Mouse (Mus musculus) embryo, embryonic 10.5 days (tissue): ENCODE measurements at regions not wholly inside any gene's neighbourhood (a gene's known extent, or its start where the extent isn't known, plus 50 kb on each side); places are given as distances from the start of the nearest gene placed in this dataset.
"Not testable (repeated sequence)": the region's sequence is repeated elsewhere in the genome, so short reads cannot be mapped to it uniquely, and the experiment has no call there.

Experiments used
- DNase-seq: peaks from one replicate; pipeline ENCODE4 v3.0.0-alpha.2; 2015; ENCODE audit warnings: low spot score

GRCm38 (mm10) chr2:17845447-17846092 lies 114.3 kb upstream of the Nebl start:
- not testable (repeated sequence) for DNase-seq

GRCm38 (mm10) chr2:17844662-17845446 lies 113.6 kb upstream of the Nebl start:
- DNase-seq, result peak; percentile 63

DNA sequence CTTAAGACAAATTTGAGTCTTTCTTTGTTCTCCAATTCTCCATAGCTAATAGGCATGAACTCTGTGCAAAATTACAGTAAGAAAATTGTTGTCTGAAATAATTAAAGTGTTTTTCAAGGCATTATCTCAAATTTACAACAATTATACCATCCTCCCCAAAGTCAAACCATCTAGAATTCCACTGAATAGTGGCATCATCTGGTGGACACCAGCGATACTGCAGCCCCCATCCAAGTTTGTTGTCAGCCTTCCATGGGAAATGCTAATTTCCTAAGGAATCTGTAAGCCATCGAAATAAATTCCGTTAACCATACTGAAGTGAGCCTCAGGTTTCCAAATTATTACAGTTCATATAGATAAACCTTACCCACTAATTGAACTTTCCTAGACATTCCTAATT lies 110.7 kb upstream of the Nebl start:
- peak; percentile 66 for DNase-seq

DNA sequence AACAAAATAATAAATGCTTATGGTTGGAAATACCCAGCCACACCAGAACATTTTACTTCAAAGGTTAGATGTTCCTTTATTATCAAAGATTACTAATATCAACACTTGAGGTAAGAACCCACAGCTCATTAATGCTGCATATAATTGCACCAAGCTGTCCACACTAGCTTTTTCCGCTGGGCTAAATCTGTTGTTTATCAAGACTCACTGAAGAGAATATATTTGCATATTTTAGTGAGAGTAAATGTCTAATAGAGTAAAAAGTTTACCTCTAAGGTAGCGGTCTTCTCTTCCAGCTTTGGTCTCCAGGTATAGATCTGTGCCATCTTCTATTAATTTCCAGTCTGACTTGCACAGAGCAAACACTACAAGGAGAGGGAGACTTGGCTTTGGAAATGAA lies 110.3 kb upstream of the Nebl start:
- DNase-seq, result no peak

DNA sequence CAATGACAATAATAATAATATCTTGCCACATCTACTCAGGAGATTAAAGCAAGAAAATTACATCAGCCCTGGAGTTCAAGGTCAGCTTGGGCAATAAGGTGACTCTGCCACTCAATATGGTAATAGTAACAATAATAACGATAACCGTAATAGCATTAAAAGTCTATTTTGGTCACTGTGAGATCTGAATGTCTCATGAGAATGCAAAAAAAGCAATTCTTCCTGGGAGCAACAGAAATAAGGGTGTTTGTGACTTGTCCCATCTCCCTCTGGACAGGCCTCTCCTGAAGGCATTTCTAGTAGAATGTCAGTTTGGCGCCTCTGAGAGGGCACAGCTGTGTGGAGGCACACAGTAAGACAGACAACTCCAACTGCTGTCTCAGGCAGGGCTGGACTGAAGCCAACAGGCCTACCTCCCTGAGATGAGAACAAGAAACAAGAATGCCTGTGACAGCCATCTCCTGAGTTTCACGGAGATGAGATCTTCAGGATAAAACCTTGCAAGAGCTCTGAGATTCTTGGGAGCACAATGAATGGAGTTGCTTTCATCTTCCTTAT lies 109.8 kb upstream of the Nebl start:
- DNase-seq, result no peak

DNA sequence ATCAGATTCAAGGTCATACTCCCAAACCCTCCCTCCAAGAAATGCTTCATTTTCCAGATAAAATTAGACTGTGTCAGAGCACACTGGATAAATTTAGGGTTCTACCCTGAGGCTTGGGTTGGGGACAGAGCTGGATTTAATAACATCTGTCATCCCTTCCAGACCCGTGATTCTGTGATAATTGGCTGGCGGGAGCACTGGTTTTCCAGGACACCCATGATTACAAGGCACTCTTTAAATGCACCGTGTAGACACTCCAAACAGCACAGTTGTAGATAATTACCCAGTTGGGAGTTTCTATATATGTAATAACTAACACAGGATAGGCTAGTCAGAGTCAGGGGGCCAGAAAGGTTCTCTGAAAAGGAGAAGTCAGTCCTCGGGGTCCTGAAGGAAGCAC lies 108.4 kb upstream of the Nebl start:
- DNase-seq, result no peak

DNA sequence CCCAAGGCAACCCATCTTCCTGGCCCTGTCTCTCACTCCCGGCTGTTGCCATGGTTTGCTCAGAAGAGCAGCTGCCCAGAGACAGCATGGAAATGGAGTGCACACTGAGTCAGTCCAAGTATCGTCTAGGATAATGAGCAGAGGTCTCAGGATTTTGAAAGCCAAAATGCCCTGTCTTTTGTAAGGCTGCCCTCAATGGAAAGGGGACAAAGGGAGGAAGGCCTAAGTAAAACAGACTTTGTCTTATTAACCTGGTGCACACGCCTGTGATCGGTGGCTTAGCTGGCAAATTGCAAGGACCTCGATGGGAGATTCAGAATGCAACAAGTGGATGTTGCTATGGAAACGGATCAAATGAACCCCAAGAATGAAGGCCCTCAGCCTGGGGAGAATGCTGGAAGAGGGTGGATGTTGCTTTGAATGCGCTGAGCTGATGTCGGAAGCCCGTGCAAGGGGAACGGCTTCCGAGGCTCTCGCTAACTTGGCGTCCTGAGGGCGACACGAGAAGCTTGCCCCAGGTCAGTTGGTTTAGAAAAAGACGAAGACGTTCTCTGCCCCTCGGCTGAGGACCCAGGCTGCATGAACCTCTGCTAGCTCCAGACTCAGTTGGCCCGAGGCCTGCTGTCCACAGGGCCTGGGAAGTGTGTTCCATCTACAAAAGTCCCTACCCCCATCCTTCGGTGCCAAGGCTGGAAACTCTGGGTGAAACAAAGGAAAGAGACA lies 107.8 kb upstream of the Nebl start:
- DNase-seq, result peak; percentile 81

DNA sequence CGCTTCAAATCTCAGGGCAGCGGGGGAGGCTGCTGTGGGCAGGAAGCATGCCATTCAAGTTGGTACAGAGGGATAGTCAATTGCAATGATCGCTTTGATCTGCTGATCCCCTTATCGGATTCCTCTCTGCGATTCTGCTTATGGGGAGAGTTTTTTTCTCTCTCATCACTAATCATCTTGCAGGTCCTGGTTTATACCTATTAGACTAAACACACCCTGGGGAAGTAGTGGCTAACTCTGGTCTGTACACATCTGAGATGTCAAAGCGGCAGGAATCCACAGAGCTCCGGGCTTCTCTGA lies 107.1 kb upstream of the Nebl start:
- no peak for DNase-seq

DNA sequence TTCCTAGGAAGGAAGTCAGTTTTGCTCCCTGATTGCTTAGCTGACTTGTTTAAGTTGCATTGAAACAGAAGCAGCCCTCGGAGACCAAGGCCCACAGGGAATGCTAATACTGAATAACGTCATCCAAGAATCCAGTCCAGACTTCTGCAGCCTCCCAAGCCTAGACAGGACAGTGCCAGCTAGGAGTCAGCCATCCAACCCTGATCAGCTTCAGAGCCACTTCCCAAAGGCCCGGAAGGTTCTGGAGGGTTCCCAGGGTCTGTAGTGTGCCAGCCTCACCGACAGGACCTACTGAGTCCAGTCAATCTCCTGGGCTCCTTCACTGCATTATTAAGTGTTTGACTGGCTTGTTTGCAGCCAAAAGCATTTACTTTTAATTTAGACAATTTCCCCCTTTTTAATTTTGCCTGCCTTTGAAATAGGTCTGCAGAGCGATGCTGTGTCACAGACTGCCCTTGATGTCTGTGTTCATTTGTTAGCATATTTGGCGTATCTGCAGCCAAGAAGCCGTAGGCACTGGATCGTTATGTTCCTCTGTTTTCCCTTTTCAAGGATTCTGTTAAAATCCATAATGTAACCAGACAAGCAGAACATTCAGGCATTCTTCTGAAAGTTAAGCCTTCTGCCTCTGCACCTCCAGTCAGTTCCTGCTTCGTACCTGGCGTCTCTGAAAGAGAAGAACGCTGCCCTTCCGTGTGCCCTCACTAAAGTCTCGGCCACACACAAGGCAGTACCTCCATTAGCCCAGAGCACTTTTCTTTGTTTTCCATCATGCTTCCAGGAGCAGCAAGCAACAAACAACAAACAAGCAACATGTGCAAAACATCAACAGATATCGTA lies 106.5 kb upstream of the Nebl start:
- no peak for DNase-seq

DNA sequence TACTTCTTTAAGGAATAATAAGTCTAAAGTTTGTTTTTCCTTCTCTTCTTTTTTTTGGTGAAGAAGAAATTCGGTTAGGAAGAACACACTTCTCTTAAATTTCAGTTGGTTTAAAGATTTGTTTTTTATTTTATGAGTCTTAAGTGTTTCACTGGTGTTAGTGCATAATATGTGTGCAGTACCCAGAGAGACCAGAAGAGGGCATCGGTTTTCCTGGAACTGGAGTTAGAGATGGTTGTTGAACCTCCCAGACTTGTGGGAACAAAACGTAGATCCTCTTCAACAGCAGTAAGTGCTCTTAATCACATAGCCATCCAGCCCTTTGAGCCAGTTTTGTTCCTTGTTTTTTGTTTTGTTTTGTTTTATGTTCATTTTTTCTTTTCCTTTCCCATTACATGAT lies 101.5 kb upstream of the Nebl start:
- DNase-seq, result no peak

DNA sequence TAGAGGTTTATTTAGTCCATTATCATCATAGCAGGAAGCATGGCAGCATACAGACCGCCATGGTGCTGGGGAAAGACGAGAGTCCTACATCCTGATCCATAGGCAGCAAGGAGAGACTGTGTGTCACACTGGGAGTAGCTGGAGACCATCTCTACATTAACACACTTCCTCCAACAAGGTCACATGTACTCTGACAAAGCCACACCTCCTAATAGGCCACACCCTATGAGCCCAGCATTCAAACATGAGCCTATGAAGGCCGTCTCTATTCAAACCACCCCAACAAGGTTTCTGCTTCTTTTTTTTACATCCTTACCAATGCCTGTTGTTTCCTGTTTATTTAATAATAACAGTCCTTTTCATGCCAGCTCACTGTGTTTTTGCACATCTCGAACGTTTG lies 99.0 kb upstream of the Nebl start:
- no peak for DNase-seq

DNA sequence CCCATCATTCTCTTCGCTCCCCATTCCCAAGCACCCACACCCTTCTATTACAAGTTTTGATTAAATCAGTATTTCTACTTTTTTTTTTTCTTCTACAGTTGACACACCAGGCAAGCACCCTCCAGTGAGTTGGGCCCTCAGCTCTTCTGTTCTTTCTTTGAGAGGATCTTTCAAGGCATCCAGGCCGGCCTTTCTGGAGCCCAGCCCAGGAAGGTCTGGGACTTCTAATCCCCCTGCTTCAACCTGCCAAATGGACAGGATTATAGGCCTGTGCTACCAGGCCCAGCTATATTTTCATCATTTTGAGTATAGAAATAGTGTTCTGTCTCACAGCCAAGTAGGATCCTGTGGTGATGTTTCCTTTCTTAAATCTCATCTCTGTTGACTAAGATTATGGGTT lies 94.0 kb upstream of the Nebl start:
- DNase-seq, result no peak

- no peak for DNase-seq
These were observed 92.9 kb upstream of the Nebl start for GRCm38 (mm10) chr2:17824176-17824575.

GRCm38 (mm10) chr2:17822621-17823006 lies 91.3 kb upstream of the Nebl start:
- no peak for DNase-seq

DNA sequence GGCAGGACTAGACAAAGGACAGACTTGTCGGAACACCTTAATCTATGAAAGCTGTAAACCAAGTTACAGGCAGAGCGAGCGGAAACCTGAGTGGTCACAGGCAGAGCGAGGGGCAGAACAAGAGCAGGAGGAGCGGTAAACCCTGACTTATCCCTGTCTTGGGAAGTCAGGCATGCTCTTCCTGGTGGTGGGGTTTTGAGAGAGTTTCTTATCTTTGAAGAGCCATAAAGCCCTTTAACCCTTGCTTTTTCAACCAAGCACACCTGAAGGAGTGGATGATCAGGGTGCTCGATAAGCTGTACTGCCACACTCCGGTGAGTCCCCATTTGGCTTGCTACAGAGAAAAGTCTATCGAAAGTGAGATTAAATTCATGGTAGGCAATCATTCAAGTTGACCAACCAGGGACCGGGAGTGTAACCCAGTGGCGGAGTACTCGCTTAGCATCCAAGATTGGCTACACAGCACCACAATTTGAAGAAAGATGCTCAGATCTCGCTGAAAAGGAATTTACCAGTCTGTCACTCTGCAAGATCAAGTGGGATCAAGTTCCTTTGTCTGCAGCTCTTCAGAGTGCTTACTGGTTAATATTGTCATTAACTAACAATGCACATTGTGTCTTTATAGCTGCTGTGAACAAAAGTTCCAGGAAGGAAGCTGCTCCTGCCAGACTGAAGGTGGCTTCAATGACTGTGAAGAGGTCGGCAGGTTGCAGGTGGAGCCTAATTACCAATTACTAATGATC lies 90.8 kb upstream of the Nebl start:
- no peak for DNase-seq

DNA sequence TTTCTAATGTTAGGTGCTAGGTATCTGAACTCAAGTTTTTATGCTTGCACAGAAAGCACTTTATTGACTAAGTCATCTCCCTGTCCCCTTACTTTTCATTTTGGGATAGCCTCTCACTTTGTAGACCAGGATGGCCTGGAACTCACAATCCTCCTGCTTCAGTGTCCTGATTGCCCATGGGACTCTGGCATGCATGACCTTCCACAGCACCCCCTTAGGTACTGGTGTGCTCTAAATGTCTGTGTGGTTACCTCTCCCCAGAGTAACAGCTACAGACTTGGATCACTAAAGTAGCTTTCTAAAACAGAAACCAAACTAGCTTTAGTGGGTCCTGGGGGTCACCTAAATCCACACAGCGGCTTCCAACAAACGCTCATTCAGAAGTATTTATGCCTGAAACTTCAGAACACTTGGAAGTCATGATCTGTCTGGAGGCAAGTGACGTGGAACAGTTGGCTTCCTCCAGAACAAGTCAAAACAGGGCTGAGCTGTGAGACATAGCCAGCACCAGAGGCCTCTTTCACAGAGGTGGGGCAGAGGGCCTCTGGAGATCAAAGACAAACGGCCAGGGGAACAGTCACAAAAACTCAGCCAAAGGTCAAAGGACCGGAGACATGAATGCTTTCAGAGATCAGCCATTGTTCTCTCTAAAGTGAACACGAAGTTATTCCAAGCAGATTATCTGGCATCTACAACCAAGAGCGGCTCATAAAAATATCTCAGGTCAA lies 80.8 kb upstream of the Nebl start:
- peak; percentile 60 for DNase-seq
